Mouse (Mus musculus): Measurements from ENCODE around the gene Selenbp2. TPM values are rescaled to one million over a fixed set of nuclear protein-coding genes. Genes with fewer than 3 reads are reported as not detected.

Gene Selenbp2
- not detected for polyA plus RNA-seq (2017; shearing (Covaris generic))

DNA sequence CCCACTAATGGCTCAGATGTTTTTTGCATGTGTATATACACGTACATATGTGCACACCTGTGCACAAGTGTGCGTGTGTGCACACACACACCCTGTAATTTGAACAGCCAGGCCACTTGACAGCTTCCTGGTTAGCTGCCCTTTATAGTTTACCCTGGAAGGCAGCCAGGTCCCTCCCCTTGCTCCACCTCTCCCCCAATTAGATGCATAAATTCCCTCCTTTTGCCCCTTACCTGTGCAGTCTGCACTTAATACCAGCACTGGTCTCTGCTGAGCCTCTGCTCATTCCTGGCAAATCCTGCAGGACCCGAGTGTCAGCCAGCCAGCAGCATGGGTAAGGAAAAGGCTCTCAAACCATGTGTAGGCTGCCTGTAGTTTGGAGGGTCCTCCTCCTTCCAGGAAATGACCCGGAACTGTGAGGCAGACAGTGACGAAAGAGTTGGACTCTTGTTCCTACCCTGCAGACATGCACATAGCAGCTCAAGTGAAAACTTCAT is at the start of gene Selenbp2:
TSS of gene Selenbp2 (plus strand) at position 228 of the 497 bp plus-strand sequence.

DNA sequence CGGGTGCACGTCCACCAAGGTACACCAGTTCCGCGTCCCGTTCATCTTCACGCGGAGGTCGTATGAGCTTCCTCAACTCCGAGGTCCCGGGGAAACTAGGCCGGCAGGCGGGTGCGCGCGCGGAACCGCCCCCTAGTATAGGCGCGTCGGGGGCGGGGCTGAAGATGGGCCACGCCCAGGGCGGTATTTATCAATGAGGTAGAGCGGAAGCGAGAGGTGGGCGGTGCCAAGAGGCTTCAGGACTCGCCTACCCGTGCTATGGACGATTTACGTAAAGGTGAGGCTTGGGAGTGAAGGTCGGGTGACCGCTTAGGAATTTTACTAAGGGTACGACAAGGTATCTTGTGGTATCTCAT is 34.6 kb upstream of the Selenbp2 start, which contains the start of gene Tuft1:
TSS of gene Tuft1 (minus strand) at position 133 of the 356 bp plus-strand sequence.

Other genes with a start within 250 kb of the Selenbp2 start
- gene Oaz3, start 249.6 kb upstream of the Selenbp2 start, polyA plus RNA-seq (2017; shearing (Covaris generic)), result 0.98 TPM
- gene Celf3, start 215.3 kb upstream of the Selenbp2 start, polyA plus RNA-seq (2017; shearing (Covaris generic)), result 2.5 TPM
- gene Riiad1, start 213.2 kb upstream of the Selenbp2 start, polyA plus RNA-seq (2017; shearing (Covaris generic)), result not detected
- gene Snx27, start 110.8 kb upstream of the Selenbp2 start, polyA plus RNA-seq (2017; shearing (Covaris generic)), result 14.7 TPM
- not detected for gene Gm10972, start 50.4 kb upstream of the Selenbp2 start, polyA plus RNA-seq (2017; shearing (Covaris generic))
- 3.8 TPM for gene Tuft1, start 34.7 kb upstream of the Selenbp2 start, polyA plus RNA-seq (2017; shearing (Covaris generic))
- gene Cgn, start 92.9 kb downstream of the Selenbp2 start, polyA plus RNA-seq (2017; shearing (Covaris generic)), result not detected
- gene Pogz, start 144.0 kb downstream of the Selenbp2 start, polyA plus RNA-seq (2017; shearing (Covaris generic)), result 20.4 TPM
- 348 TPM for gene Psmb4, start 193.4 kb downstream of the Selenbp2 start, polyA plus RNA-seq (2017; shearing (Covaris generic))
- 6.7 TPM for gene Selenbp1, start 239.5 kb downstream of the Selenbp2 start, polyA plus RNA-seq (2017; shearing (Covaris generic))